Mouse (Mus musculus): Measurements from ENCODE around the gene Gm36864.

- TF ChIP-seq POLR2A (IDR thresholded peaks at IDR 0.05; ENCODE audit: insufficient read length, low read depth) = peak; percentile 100
- TF ChIP-seq MAX (IDR thresholded peaks at IDR 0.05; ENCODE audit: low read depth) = peak; percentile 100
- TF ChIP-seq USF1 (IDR thresholded peaks at IDR 0.05; ENCODE audit: low read depth) = no peak
- TF ChIP-seq TCF12 (IDR thresholded peaks at IDR 0.05; ENCODE audit: insufficient read depth, poor library complexity, severe bottlenecking) = no peak
- peak; percentile 60 for TF ChIP-seq E2F4 (IDR thresholded peaks at IDR 0.05; ENCODE audit: insufficient read depth)
- no peak for TF ChIP-seq CEBPB (IDR thresholded peaks at IDR 0.05; ENCODE audit: insufficient read depth, poor library complexity, severe bottlenecking)
- no peak for TF ChIP-seq TCF3 (IDR thresholded peaks at IDR 0.05; ENCODE audit: insufficient read length, low read depth)
- peak; percentile 100 for TF ChIP-seq POLR2AphosphoS2 (IDR thresholded peaks at IDR 0.05; ENCODE audit: insufficient read length, low read depth)
- peak in 2 of 3 experiments; percentile 2 to 19 for TF ChIP-seq MYOD1 (IDR thresholded peaks at IDR 0.05; ENCODE audit: control insufficient read depth in 1 of 3, insufficient read length in 2 of 3, low read depth in 2 of 3)
- peak in 1 of 3 experiments; percentile 39 for TF ChIP-seq MYOG (IDR thresholded peaks at IDR 0.05; ENCODE audit: control insufficient read depth in 1 of 3, insufficient read depth in 1 of 3, insufficient read length in 2 of 3, low read depth in 2 of 3)
These were observed 10.3 kb downstream of the Gm36864 start, which contains the start of the genes 1700028J19Rik and 2410002F23Rik for GRCm38 (mm10) chr7:44246055-44246983.

Data from myocyte (in vitro differentiated cells).